Mouse (Mus musculus): ENCODE results near the gene 2310033P09Rik. TPM values are rescaled to one million over a fixed set of nuclear protein-coding genes. Genes with fewer than 3 reads are reported as not detected.
"Not testable (repeated sequence)": the region's sequence is repeated elsewhere in the genome, so short reads cannot be mapped to it uniquely, and the experiment has no call there.

Gene 2310033P09Rik
- polyA plus RNA-seq, 1 experiment from 2014 or later = 45.7 TPM

DNA sequence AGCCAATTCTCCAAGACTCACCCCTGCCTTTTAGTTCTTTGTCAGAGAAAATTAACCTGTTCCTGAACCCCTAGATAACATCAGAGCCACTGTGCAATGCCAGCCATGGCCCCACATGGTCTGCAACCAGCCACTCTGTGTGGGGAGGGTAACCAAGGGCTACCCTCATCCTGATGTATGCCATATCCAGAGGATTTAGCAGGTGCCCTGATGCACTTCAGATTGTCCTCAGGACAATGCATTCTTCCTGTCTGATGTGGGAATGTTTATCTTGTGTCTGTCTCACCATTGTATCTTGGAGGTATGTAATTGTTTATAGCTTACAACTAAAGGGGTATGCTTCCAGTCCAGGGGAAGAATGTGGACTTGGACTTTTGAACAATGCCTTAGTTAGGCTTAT is 11.9 kb upstream of the 2310033P09Rik start:
- DNase-seq (ENCODE audit: low spot score) = no peak

DNA sequence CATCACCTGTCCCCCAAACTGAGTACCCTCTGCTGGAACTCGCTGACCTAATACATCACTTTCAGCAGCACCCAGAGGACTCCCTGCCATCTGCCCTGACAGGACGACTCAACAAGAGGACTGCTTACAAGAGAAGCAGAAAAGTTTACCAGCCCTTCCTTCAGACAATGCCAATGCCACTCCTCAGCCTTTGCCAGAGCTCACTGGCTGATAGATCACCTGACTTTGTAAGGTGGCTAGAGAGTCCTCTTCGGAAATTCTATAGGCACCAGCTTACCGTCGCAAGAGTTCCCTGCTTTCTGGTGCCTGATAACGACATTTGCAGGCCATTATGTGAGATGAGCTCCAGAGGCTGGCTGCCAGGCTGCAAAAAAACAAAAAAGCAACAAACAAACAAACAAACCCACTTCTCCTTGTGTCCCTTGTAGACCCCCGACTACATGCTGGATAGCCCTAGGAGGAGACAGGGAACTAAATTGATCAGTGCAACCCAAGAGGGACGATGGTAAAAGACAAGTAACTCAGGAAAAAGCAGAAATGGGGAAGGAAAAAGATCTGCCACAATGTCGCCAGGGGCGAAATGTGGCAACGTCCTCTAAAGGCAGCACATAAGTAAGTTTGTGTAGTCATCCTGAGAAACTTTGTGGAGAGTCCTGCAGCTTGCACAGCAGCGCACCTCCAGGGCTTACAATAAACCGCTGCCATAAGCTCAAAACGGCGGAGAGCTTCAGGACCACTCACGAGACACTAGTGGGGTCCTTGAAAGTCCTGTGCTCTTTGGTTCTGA is 6.7 kb upstream of the 2310033P09Rik start:
- DNase-seq (ENCODE audit: low spot score) = no peak

DNA sequence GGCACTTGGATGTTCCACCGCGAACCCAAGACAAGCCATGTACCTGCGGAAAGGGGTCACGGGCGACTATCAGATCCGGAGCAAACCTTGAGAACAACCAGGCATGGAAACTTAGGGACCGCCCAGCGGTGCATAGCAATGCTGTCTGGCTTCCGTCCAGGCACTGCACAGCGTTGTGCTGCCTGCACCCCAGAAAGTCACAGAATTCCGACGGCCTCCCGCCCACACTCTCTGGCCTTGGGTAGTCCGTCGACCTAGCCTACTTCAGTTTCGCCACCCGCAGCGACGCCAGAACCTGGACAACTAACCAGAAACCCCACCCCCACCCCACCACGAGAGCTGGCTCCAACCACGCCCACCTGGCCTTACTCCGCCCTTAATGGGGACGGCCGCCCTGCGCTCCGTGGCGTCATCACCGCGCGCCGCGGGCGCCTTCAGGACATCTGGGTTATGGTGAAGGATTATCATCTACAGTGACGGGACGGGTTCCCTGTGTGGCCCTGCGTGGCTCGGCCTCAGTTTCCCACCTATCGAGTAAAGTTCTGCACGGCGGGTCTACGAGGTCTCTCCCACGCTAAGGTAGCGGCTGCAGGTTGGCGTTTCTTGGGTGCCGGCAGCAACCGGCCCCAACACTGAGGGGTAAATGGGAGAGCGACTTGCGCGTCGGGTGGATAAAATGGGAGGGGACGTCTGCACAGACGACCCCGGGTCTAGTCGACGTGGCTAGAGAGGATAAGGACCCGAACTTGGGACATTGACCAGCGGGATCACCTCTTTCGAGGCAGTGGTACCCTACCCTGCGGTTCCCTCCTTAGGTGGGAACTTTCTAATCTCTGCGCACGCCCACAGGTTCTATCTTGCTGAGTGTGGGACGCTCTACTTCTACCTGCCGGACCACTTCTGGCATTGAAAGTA is 5.8 kb upstream of the 2310033P09Rik start, which contains the start of gene Mrpl55:
TSS of gene Mrpl55 (plus strand) at position 406 of the 915 bp plus-strand sequence.
- DNase-seq (ENCODE audit: low spot score) = peak; percentile 94

DNA sequence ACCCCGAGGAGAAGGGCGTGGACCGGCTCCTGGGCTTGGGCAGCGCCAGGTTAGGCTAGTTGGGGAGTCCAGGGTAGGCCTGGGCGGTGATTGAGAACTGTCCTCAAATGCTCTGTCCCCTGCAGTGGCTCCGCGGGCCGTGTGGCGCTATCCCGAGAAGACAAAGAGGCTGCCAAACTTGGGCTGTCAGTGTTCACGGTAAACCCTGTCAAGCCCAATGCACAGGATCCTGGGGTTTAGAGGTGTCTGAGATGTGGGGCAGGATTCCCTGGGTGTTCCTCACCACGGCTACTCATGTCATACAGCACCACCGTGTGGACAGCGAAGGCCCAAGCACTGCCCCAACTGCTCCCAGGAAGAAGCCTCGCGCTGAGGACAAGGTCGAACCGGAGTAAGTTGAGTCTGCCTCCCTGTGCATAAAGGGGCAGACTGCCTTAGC is 901 bp downstream of the 2310033P09Rik start:
- DNase-seq (ENCODE audit: low spot score) = peak; percentile 52

DNA sequence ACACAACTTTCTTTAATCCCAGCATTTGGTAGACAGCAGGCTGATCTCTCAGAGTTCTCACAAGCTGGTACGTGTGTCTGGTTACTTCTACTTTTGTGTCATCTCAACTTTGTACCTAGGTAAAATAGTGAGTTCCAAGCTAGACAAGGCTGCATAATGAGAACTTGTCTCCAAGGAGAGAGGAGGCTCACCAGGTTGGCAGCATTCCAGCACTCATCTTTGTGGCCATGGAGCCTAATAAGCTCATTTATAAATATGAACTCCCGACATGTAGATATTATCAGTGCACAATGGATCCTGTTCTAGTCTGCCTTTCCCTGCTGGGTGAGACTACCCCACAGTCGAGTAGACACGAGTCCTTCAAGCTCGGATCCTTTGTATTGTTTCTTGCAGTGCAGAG is 1.5 kb downstream of the 2310033P09Rik start:
- DNase-seq (ENCODE audit: low spot score) = no peak

DNA sequence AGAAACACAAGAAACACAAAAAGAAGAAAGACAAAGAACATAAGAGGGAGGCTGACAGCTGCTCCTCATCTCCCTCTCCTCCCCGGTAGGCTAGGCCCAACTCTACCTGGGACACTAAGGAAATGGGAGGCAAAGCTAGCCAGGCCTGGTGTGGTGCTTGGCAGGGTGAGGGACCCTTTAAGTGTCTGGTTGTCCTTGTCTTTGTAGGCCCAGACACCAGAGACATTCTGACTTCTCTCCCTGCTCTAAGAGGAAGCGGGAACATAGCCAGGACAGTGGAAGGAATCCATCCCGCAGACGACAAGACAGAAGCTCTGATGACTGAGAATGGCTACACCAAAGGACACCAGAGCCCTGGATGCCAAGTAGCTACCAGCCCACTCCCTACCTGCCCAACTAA is 1.9 kb downstream of the 2310033P09Rik start:
- DNase-seq (ENCODE audit: low spot score) = no peak

DNA sequence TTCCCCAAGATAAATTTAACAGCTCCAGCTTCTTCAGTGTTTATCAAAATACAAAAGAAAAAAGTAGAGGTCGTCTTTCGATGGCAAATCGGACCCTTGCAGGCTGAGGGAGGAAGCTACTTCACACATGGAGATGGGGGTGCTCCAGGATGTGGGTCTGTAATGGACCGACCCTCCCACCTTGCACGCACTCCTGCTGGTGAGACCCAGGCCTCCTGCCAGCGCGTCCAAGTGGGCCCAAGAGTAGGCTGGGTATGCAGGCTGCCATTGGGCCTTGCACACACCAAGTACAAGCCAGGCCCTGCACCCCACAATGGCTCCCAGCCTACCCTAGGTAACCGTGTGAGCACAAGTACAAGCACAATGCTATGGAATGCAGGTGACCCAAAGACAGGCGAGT is 3.4 kb downstream of the 2310033P09Rik start:
- DNase-seq (ENCODE audit: low spot score) = not testable (repeated sequence)

DNA sequence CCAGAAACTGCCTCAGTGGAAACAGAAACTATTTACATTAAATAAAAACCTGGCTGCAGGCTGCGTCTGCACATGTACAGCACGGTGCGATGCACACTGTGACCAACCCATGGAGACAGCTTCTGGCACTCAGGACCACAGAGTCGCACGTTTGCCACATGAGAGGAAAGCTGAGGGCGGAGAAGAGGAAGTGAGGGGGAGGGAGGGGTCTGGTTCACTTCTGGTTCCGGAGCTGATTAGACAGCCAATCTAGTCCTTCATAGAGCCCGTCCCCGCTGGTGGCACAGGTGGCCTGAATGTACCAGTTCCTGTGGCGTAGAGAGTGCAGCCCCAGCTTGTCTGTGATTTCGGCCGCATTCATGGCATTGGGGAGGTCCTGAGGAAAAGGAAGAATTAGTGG is 4.2 kb downstream of the 2310033P09Rik start:
- peak; percentile 52 for DNase-seq (ENCODE audit: low spot score)

DNA sequence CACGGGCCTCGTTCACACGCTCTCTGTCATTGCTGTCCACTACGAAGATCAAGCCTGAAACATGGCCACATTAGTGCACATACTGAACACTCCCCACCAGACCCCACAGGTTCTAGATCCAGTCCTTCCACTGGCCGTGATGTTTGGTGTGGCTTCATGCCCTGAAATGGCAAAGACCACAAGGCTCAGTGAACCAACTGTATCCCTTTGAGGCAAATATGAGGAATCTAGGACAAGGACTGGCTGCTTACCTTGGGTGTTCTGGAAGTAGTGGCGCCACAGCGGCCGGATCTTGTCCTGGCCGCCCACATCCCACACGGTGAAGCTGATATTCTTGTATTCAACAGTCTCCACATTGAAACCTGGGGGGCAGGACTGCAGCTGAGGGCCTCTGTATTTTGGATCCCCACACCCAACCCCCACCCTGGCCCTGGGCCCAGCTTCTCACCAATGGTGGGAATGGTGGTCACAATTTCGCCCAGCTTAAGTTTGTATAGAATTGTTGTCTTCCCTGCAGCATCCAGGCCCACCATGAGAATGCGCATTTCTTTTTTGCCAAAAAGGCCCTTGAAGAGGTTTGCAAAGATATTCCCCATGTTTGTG is 4.9 kb downstream of the 2310033P09Rik start:
- no peak for DNase-seq (ENCODE audit: low spot score)

DNA sequence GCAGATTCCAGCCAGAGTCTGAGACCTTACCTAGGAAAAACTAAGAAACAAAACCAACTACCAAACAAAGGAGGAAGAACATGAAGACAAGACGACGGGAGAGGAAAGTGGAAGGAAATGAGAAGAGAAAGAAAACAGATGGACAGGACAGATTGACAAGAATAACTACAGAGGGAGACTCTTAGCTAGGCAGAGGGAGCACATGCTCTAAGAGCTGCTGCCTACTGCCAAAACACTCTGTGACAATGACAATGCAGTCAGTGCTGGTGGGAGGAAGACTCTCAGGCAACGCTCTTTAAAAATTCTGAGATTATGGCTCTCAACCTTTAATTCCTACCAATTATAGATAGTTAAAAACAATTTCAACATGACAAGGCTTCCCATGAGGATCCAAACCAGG is 8.8 kb downstream of the 2310033P09Rik start:
- no peak for DNase-seq (ENCODE audit: low spot score)

DNA sequence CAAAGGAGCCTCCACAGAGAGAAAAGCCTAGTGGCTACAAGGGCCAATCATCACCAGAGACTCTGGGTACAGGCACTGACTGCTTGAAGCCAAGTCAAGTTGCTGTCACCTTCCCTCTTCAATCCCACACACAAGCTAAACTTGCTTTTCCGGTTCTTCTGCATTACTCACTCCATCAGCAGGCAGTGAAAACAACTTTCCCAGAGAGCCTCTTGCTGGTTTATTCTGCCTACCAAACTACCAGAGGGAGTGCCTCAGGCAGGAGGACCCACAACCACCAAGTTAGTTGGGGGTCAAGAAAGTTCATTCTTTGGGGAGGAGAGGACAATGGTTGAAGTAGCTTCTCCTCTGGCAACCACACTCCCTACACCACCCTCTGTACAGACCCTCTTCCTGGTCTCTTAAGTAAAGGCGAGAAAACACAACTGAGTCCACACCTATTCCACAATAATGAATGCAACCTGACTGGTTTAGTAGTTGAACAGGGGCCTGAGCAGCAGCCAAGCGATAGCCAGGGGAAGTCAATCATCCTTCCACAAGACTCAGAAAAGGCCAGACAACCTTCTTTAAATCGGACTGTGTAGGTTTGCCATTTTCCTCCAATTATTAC is 10.4 kb downstream of the 2310033P09Rik start:
- no peak for DNase-seq (ENCODE audit: low spot score)

DNA sequence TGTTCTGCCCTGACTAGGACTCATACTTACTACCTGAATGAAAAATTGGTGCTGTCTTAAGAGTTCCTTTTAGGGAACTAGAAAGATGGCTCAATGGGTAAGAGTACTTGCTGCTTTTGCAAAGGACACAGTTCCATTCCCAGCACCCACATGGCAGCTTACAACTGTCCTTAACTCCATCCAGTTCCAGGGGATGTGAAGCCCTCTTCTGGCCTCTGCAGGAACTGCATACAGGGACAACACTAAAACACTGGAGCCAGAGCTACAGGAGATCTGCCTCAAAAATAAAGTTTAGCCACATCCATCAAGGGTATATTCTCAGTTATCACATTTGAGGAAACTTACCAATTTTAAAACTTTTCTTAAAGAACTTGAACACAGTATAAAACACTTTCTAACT is 10.9 kb downstream of the 2310033P09Rik start:
- peak; percentile 44 for DNase-seq (ENCODE audit: low spot score)

DNA sequence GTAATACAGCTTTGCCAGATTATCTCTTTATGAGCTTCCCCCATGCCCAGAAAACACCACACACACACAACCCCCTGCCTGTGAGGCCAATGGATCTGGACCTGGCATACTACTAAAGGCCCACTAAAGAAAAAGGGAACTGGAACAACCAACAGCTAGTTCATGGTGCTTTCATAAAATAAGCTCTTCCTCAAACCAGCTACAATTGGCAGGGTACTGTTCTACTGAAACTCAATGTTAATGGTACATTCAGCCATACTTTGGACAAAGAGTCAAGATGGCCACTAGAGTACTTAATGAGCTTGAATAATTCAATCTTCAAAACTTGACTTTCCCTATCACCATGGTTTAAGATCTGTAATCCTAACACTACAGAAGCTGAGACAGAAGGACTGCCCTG is 13.5 kb downstream of the 2310033P09Rik start:
- DNase-seq (ENCODE audit: low spot score) = no peak

DNA sequence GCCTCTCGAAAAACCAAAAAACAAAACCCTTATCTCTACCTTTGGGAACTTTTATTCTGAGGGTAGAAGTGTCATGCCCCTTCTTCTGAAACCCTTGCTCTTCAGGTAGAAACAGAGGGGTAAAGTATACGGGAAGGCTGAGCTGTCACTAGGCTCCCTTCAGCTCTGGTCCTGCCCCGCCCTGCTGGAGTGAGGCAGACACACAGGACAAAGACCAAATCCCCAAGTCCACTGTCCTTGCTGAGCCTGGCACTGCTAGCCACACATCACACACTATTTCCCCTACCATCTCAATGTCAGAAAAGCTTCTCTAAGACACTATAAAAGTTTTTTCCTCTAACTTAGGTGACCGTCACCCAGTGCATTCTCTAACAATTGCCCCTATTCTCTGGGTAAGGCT is 14.2 kb downstream of the 2310033P09Rik start:
- DNase-seq (ENCODE audit: low spot score) = no peak

DNA sequence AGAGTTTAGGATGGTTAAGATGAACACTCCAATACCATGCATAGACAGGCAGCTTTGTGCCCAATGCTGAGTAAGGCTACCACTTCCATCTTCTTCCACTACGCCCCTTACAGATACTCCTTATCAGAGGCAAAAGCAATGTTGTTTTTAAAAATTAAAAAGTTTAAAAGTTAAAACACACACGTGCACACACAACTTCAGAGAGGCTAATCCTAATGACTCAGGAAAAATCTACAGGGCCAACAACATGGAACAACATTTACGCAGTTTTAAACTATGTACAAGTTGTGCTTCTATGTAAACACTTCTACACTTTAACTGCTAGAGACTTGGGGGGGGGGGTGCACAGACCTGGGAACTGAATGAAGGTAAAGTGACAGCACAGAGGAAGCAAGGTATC is 15.9 kb downstream of the 2310033P09Rik start:
- DNase-seq (ENCODE audit: low spot score) = no peak

DNA sequence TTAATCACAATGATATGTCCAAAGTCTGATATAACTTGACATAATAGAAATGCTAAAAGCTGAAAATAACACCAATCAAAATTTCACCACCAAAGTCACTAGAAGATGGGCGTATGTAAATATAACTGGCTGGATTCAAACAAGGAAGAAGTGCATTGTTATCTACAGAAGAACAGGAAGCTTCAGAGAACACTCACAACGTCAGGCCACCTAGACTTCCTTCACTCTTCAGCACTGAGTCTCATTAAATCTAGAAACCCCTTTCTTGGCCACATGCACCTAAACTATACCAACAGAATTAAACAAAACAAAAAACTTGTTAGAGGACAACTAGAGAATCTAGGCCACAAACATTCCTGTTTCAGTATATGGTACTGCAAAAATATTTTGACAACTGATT is 16.3 kb downstream of the 2310033P09Rik start:
- DNase-seq (ENCODE audit: low spot score) = no peak

DNA sequence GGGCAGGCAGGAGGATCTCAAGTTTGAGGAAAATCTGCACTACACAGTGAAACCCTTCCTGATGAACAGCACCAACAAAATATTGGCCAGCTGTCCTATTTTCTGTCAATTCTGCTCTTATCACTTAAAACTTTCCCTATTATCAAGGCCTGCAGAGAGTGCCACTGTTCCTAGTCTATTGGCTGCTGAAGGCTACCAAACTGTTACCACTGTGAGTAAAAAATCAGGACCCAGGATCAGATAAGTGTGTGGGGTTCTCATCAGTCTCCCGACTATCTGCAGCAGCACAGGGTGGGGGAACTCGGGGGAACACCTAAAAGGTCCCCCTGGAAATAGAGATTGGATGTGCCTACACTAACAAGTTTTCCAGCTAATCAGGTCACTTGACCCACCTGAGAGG is 17.0 kb downstream of the 2310033P09Rik start:
- DNase-seq (ENCODE audit: low spot score) = no peak

DNA sequence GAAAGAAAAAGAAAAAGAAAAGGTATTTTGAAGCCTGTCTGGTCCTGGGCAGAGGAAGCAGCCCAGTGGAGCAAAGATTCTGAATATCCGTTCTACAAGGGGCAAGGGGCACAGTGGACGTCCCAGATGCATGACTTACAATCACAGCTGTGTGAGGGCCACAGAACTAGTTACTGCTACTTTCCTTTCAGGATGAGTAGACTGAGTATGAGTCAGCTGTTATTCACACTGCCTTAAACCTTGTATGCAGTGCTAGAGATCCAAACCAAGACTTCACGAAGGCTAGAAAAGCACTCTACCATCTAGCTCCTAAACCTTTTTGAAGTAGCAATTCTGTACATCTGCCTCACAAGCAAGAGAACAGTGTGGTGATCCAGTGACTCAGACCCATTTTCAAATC is 18.1 kb downstream of the 2310033P09Rik start:
- DNase-seq (ENCODE audit: low spot score) = no peak

DNA sequence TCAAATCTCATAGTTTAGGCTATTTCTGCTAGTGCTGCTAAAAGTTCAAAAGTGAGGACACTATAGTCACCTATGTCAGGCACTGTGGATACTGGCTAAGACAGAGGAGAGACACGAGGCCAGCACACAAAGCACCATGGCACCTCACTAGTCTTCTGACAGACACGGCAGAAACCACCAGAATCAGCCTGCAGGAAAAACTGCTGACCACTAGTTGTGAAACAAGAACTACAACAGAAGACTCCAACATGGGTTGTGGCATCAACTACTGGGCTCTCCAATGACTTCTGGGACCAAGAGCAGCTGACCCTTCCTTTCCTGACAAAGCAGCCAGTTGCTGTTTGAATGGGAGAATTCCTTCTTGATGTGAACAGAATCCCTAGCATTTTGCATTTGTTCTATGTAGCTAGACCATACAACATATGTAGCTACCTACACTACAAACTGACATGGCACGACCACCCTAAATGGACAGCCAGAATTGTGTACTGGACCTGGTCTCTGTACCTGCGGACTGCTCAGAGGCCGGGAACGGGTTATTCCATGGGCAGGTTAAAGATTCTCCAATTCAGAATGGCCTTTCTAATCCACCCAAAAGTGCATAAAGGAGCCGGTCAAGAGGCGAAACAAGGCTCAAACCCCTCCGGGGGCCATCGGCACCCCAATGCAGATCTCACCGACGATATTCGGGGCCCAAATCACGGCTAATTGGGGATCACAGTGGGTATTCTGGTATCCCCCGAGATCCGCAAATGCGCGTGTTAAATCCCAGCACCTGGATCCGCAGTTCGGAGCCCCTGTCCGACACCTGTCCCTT is 18.9 kb downstream of the 2310033P09Rik start:
- DNase-seq (ENCODE audit: low spot score) = no peak

DNA sequence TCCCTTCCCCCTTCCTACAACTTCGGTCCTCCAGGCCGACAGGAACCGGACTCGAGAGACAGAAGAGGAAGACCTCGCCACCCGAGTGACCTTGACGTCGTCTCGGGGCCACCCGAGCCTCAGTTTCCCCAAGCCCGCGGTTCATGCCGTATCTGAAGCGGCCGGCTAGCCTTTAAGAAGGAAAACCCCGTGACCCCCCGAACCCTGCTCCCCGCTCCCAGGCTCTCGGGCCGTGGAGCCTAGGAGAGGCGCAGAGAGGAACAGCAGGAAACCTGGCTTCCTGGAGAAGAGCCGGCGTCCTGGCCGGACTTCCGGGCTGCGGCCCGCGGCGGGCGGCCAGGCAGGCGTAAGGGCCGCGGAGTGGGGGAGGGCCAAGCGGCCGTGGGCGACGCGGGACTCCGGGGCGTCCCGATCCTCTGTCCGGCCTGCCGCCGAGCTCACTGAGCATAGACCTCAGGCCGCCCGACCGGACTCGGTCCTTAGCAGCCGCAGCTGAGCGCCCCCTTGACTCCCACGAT is 19.5 kb downstream of the 2310033P09Rik start:
- no peak for DNase-seq (ENCODE audit: low spot score)

All from thymus, postnatal 0 days (tissue).